Mouse (Mus musculus) v-Abl transformed pro-B cells (cell line): ENCODE data around the gene Eef1akmt2.

Experiments
- in situ Hi-C, 2 experiments: fragments of 400-800 bp; cut with MboI; formaldehyde crosslinking; loops; one replicate each; pipeline ENCODE4 v1.15.1; 2025; ENCODE audit not compliant: unreplicated experiment in 2 of 2

The Eef1akmt2 gene

GRCm38 (mm10) chr7:132880276-132880675, 27.8 kb upstream of the Eef1akmt2 start:
- in situ Hi-C loops = loop anchor here (10.0 to 25.0 kb wide), 3 partner anchors 65 to 1318 kb away; partner anchors contain the start of genes Bub3 (in 1 of the 2) and Fam53b (in 1 of the 2)

DNA sequence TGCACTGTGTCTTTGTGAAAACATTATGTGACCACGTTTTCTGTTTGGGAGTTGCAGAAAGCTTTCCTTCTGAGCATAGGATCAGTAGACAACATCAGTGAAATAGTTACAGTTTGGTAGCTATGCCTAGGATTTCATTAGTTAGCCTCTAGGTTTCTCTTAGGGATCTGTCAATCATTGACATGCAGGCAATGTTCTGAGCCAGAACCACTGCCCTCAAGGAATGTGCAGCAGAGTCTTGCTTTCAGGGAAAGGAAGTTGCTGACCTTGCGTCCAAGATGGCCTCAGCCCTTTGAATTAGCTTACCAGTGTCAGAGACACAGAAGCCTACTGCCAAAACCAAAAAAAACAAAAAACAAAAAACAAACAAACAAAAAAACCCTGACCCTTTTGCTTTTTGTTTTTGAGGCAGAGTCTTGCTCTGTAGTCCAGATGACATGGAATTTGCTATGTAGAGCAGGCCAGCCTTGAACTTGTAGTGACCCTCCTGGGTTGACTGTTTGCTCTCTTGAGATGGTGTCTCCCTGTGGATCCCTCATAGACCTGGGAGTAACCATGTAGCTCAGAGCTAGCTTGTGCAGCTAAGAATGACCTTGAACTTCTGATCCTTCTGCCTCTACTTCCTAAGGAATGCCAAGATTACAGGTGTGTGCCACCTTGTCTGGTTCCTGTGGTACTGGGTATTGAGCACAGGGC, 23.1 kb upstream of the Eef1akmt2 start:
- in situ Hi-C loops = loop anchor here in 1 of 2 experiments (25.0 kb wide), 1 partner anchor 1313 kb away; the partner anchor contains the start of gene Bub3

- in situ Hi-C loops = loop anchor here in 1 of 2 experiments (25.0 kb wide), 1 partner anchor 1311 kb away; the partner anchor contains the start of gene Bub3
Measured at GRCm38 (mm10) chr7:132873043-132873442, 20.6 kb upstream of the Eef1akmt2 start.

DNA sequence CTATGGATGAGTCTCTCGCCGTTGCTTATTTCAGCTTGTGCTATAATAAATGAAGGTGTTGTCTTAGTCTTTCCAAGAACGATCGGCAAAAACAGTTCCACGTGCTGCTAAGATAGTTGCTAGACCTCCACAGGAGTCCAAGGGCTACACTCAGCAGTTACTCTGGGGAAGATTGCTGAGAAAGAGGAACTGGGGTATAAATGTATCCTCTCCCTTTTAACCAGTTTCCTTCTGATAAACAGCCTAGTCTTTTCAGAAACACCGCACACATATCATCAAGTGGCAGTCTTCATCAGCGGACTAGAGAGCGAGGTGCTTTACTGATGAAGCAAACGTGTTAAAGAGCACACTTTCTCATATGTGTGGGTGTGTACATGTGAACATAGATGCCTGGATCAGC, 13.8 kb upstream of the Eef1akmt2 start:
- in situ Hi-C loops = loop anchor here in 1 of 2 experiments (25.0 kb wide), 1 partner anchor 1304 kb away; the partner anchor contains the start of gene Bub3

DNA sequence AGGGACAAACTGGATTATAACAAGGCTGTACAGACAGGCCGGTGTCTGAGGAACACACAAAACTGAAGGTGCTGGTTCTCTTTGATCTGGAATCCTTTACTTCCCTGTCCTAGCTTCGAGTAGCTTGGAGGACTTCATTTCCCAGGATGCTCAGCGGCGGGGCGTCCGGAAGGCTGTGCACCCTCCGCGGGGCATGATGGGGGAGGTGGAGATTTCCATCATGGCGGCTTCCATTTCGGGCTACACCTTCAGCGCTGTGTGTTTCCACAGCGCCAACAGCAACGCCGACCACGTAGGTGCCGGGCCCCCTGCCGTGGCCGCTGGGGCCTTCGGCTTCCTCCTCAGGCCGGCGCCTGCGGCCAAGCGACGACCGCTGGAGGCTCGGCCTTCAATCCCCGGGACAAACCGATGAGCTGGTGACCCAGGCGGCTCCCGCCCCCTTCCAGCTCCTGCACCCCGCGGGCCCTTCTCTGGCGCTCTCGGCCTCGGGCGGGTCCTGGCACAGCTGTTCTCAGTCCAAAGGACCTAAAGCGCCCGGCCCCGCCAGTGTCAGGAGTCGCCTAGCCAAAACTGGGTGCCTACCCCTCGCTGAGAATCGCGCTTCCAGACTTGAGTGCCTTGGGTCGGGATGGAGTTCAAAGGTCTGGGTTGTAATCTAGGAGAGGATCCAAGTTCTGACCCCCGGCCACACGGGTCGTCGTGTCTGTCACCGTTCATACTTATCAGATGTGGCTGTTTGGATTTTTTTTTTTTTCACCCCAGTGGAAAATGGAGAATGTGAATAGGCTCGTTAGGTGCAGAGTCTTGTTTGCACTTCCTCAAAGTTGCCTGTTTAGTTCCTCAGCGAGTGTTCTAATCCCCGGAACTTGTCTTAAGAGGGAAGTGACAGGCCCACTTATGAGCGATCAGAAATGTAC, 6.8 kb upstream of the Eef1akmt2 start, which contains the start of gene Abraxas2:
Gene Abraxas2, plus strand, starts transcription at position 184 of the 917 bp plus-strand sequence.
- in situ Hi-C loops = loop anchor here in 1 of 2 experiments (25.0 kb wide), 1 partner anchor 1297 kb away; the partner anchor contains the start of gene Bub3

GRCm38 (mm10) chr7:132858043-132858608, 5.7 kb upstream of the Eef1akmt2 start:
- in situ Hi-C loops = loop anchor here in 1 of 2 experiments (25.0 kb wide), 1 partner anchor 1296 kb away; the partner anchor contains the start of gene Bub3

GRCm38 (mm10) chr7:132856083-132856482, 3.6 kb upstream of the Eef1akmt2 start:
- in situ Hi-C loops = loop anchor here in 1 of 2 experiments (25.0 kb wide), 1 partner anchor 1294 kb away; the partner anchor contains the start of gene Bub3

- in situ Hi-C loops = loop anchor here in 1 of 2 experiments (25.0 kb wide), 1 partner anchor 1292 kb away; the partner anchor contains the start of gene Bub3
Measured at GRCm38 (mm10) chr7:132853946-132854345, 1.5 kb upstream of the Eef1akmt2 start.

DNA sequence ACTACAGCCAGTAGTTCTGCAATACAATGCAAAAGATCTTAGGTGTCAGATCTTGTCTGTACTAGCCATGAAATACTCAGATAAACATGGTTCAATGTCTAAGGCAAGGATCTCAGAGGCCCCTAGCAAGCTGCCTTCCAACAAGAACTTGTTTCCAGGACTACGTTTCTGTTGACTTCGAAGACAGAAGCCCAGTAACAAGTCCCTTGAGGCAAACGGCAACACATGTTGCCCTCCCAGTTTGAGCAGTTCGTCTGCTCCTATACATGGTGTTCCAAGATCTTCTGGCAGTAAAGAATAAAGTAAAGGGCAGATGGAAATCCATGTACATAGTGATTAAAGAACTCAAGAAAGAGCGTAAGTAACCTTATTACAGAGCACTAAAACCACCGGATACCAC, 888 bp upstream of the Eef1akmt2 start:
- in situ Hi-C loops = loop anchor here in 1 of 2 experiments (25.0 kb wide), 1 partner anchor 1291 kb away; the partner anchor contains the start of gene Bub3

GRCm38 (mm10) chr7:132843152-132843551, 9.3 kb downstream of the Eef1akmt2 start:
- in situ Hi-C loops = no loop called here

DNA sequence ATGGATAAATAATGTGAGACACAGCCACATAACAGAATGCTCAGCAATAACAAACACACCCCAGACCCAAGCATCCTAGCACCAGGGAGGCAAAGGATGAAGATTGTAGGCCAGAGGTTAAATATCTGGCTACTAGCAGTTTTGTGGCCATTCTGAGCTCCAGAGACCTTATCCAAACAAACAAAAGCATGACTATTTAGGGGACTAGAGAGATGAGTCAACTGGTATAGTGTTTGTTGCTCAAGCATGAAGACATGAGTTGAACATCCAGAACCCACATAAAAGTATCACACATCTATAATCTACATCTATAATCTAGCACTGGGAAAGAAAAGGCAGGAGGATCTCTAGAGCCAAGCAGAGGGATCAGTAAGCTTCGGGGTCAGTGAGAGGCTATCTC, 10.0 kb downstream of the Eef1akmt2 start:
- in situ Hi-C loops = no loop called here

GRCm38 (mm10) chr7:132841287-132841686, 11.2 kb downstream of the Eef1akmt2 start:
- in situ Hi-C loops = no loop called here

DNA sequence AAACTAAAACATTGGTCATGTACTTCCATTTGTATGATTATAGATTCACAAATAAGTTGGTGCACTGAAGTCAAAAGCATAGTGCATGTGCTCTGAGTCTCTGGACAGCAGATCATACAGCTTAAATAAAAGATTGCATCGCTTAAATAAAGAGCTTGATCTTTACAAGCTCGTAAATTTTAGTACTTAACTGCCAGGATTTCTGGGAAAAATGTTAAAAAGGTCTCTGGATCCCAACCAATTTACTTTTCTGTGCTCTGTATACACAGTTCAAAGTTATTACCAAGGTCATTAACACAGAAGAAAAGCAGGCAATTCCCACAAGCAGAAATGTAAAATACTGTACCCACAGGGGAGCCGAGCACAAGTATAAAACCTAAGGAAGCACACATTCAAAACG, 21.5 kb downstream of the Eef1akmt2 start:
- in situ Hi-C loops = no loop called here

GRCm38 (mm10) chr7:132824346-132825022, 28.0 kb downstream of the Eef1akmt2 start:
- in situ Hi-C loops = no loop called here

DNA sequence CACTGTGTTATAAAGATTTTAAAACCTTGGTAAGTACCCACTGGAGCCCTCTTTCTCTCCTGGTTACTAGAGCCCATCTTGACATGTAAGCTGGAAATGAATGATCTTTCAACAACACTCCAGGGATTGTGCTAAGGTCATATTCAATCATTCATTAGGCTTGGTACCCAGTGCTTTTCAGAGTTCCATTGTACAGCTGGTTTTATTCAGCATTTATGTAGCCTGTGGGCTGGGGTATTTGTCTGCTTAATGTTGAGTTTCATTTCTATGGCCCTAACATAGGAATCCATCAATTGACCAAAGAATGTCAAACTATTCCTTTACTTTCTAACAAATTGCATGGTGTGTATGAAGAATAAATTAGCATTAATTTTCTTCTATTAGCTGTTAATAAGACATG, 28.6 kb downstream of the Eef1akmt2 start:
- in situ Hi-C loops = no loop called here

- in situ Hi-C loops = no loop called here
Measured at GRCm38 (mm10) chr7:132820692-132821091, 31.8 kb downstream of the Eef1akmt2 start.

GRCm38 (mm10) chr7:132817056-132817455, 35.4 kb downstream of the Eef1akmt2 start:
- in situ Hi-C loops = loop anchor here in 1 of 2 experiments (10.0 kb wide), 1 partner anchor 68 kb away; no protein-coding TSS in a partner anchor

- in situ Hi-C loops = loop anchor here in 1 of 2 experiments (10.0 kb wide), 1 partner anchor 68 kb away; no protein-coding TSS in a partner anchor
Measured at GRCm38 (mm10) chr7:132816528-132816927, 35.9 kb downstream of the Eef1akmt2 start.

DNA sequence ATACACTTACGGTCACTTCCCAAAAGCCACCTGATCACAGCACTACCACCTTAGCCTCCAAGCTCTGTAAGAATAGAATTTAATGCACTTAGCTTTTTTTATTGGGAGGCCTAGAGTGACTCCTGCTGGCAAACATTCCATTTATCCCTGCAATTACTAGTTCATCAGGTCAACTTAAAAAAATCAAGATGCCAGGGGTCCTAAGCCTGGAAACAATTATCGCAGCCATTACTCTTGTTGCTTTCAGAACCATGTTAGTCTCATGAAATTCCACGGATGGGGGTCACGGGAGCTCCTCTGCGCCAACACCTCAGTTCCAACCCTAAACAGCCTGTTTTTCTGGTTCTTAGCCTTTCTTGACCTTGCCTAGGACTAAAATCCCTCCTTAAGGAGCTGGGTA, 37.4 kb downstream of the Eef1akmt2 start:
- in situ Hi-C loops = loop anchor here in 1 of 2 experiments (10.0 kb wide), 1 partner anchor 70 kb away; no protein-coding TSS in a partner anchor
